Mouse (Mus musculus): Measurements from ENCODE around the gene Dnah12.

DNA sequence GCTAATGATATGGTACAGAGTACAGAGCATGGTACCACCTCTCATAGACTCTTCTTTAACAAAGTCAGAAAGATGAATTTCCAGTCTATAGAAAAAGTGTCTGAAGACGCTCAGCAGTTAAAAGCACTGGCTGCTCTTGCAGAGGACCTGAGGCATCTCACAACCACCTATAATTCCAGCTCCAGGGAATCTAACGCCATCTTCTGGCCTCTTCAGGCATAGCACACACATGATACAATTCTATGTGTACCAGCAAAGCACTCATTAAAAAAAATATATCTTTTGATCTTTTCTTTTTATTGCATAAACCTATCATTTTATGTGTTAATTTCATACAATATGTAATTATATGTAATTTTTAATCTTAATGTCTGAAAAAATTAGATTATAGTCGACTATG is 121.8 kb downstream of the Dnah12 start:
- no peak for TF ChIP-seq CTCF (IDR thresholded peaks at IDR 0.05; ENCODE audit: low read depth, low read length)
- TF ChIP-seq POLR2A (IDR thresholded peaks at IDR 0.05; ENCODE audit: extremely low read depth, insufficient read depth, low read length): no peak
